Mouse (Mus musculus) gastrocnemius, postnatal 10 days (tissue): ENCODE measurements around the gene Rgs10. TPM values are rescaled to one million over a fixed set of nuclear protein-coding genes. Genes with fewer than 3 reads are reported as not detected.
"Not testable (repeated sequence)": the region's sequence is repeated elsewhere in the genome, so short reads cannot be mapped to it uniquely, and the experiment has no call there.

ENCODE experiments used
- DNase-seq: peaks from one replicate; pipeline ENCODE4 v3.0.0; 2021; ENCODE audit warnings: mixed read lengths
- total RNA-seq, 2 experiments: library from RNA; stranded (reverse); gene quantifications; 2 replicates each; pipeline ENCODE4 v1.2.3; 2021

Rgs10 gene
- total RNA-seq, 2 experiments from 2014 or later, result 9.8 to 10.3 TPM

DNA sequence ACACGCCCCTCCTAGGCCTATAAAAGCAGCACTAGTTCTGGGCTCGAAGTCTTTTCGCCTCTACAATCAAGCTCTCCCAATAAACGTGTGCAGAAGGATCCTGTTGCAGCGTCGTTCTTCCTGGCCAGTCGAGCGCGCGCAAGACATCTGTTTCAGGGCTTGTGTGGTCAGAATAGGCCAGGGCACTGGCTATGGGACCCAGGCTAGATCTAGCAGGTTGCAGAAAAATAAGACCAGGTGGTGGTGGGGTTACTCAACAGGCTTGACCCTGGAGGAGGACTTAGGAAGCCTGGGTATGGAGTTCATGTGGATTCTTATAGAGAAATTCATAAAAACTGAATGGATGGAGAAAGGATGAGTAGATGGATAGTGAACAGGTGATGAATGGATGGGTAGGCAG is 75.9 kb downstream of the Rgs10 start:
- DNase-seq, result not testable (repeated sequence)

DNA sequence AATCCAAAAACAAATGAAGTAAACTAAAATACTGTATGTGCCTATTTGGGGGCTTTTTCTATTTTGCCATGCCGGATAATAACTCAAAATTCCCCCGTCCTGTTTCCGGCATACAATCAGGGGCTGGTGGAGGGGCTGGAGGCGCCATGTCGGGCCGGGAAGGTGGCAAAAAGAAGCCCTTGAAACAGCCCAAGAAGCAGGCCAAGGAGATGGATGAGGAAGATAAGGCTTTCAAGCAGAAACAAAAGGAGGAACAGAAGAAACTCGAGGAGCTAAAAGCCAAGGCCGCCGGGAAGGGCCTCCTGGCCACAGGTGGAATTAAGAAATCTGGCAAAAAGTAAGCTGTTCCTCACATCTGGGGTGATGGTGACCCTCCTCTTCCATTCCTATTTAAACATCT is 78.2 kb downstream of the Rgs10 start:
- DNase-seq, result not testable (repeated sequence)

GRCm38 (mm10) chr7:128332896-128333295 is 85.7 kb downstream of the Rgs10 start:
- no peak for DNase-seq

DNA sequence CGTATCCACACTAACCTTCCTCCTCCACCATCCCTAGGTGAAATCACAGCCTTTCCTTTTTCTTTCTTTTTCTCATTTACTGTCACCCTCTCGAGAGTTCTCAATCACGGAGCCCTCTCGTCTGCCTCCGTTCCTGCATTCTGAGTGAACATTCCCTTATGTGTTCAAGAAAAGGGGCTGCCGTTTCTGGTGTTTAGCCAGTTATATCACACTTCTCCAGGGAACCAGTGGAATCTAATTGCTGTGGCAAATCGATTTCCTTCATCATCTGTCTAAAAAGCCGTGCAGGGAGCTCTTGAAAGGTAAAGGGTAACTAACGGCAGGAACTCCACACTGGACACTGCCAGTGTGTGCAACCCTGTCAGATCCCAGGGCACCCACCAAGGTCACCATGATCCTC is 87.6 kb downstream of the Rgs10 start:
- no peak for DNase-seq

DNA sequence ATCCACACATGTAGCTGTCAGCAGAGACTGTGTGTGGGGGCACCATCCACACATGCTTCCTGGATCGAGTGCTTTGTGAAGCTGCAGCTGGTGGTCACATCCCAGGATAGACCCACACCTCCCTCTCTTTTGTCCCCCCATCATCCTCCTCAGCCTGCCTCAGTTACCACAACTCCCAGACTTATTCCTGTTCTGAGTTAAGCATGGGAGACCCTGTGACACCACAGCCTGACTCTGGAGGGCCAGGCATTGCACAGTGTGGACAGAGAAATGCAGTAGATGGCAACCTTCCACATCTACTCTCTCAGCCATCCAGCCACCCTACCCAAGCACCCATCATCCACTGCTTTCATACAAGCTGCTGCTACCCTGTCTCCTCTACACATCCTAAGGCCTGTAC is 93.6 kb downstream of the Rgs10 start:
- no peak for DNase-seq

Other genes with a start within 250 kb of the Rgs10 start
- gene Cox6a2, start 212.4 kb downstream of the Rgs10 start, total RNA-seq, result 100 to 1,000 TPM; 833 to 932 TPM
- gene Armc5, start 181.4 kb downstream of the Rgs10 start, total RNA-seq, result 10 to 100 TPM; 10.7 to 14.7 TPM
- 1 to 10 TPM; 3.5 to 4.6 TPM for gene 9130023H24Rik, start 180.7 kb downstream of the Rgs10 start, total RNA-seq
- gene Tgfb1i1, start 171.9 kb downstream of the Rgs10 start, total RNA-seq, result 10 to 100 TPM; 23.1 to 30.3 TPM
- gene Slc5a2, start 153.1 kb downstream of the Rgs10 start, total RNA-seq, result not detected
- 10 to 100 TPM in 1 of 2 experiments, 1 to 10 TPM in 1; 7.0 to 11.9 TPM for gene BC017158, start 120.6 kb downstream of the Rgs10 start, total RNA-seq
- 10 to 100 TPM; 49.4 to 65.1 TPM for gene Tial1, start 43.0 kb upstream of the Rgs10 start, total RNA-seq
- gene Bag3, start 104.9 kb upstream of the Rgs10 start, total RNA-seq, result 10 to 100 TPM; 85.7 to 94.3 TPM
- 1 to 10 TPM; 5.0 to 7.2 TPM for gene Inpp5f, start 192.6 kb upstream of the Rgs10 start, total RNA-seq